Comparison of ENCODE assay signal across 8 mouse cellular contexts in genomic region chr2:91457259-91457655, GRCm38 (mm10). TPM values are rescaled to one million over a fixed set of nuclear protein-coding genes. Genes with fewer than 3 reads are reported as not detected.
A peak's percentile ranks its signal among the peaks of the same experiment; 100 is the strongest.
DNase-seq lines count a peak whose midpoint lies in the region; ATAC-seq and TF ChIP-seq lines count a peak whose summit lies in the region.

Lrp4 (plus strand) TSS chr2:91457511.

- peak within 1 kb of the TSS; percentile 81 for H3K4me3 ChIP-seq in embryonic facial prominence, embryonic 14.5 days (ENCODE audit: low read depth, low read length)
- H3K4me3 ChIP-seq in heart, embryonic 14.5 days (ENCODE audit: control insufficient read depth in 1 of 2, insufficient read depth in 1 of 2, low read depth in 1 of 2, low read length in 2 of 2) = peak within 1 kb of the TSS; percentile 57 to 79
- H3K4me3 ChIP-seq in kidney, postnatal 0 days (replicated peaks; ENCODE audit: low read depth, low read length) = peak within 1 kb of the TSS; percentile 80
- H3K4me3 ChIP-seq in liver, embryonic 15.5 days (replicated peaks) = peak within 1 kb of the TSS; percentile 61

- peak; percentile 53 for DNase-seq in right cerebral cortex, postnatal 4 days
- no peak for DNase-seq in right cerebral cortex, postnatal 25 days
- DNase-seq in embryonic facial prominence, embryonic 14.5 days (ENCODE audit: low spot score) = peak; percentile 81
- peak; percentile 71 for DNase-seq in kidney, postnatal 0 days (ENCODE audit: low spot score)
- DNase-seq in ovary, adult 18-20 months (ENCODE audit: low spot score) = peak; percentile 56
- no peak for DNase-seq in T-cell, adult 2 months (ENCODE audit: low spot score)

- TF ChIP-seq CTCF in kidney, postnatal 0 days (IDR thresholded peaks at IDR 0.05; ENCODE audit: low read depth) = no peak

- peaks cover 23% of the 10 kb centered on the region for H3K4me1 ChIP-seq in embryonic facial prominence, embryonic 14.5 days (ENCODE audit: control insufficient read depth, insufficient read depth, low read length)
- peaks cover 18 to 41% of the 10 kb centered on the region in 2 experiments for H3K4me1 ChIP-seq in heart, embryonic 14.5 days (ENCODE audit: control insufficient read depth in 2 of 2, insufficient read depth in 2 of 2, low read length in 2 of 2)
- peaks cover 10% of the 10 kb centered on the region for H3K4me1 ChIP-seq in kidney, postnatal 0 days (replicated peaks; ENCODE audit: insufficient read depth, low read length)
- H3K4me1 ChIP-seq in liver, embryonic 15.5 days (replicated peaks) = peaks cover 39% of the 10 kb centered on the region

- peak within 1 kb of the TSS; percentile 90 for H3K9ac ChIP-seq in embryonic facial prominence, embryonic 14.5 days (ENCODE audit: low read depth, low read length)
- H3K9ac ChIP-seq in heart, embryonic 14.5 days (ENCODE audit: low read length) = peak within 1 kb of the TSS; percentile 92
- peak within 1 kb of the TSS; percentile 86 for H3K9ac ChIP-seq in kidney, postnatal 0 days (ENCODE audit: low read depth, low read length)
- H3K9ac ChIP-seq in liver, embryonic 15.5 days = peak within 1 kb of the TSS; percentile 48

- H3K4me2 ChIP-seq in embryonic facial prominence, embryonic 14.5 days (ENCODE audit: low read depth, low read length) = peak within 1 kb of the TSS; percentile 70
- H3K4me2 ChIP-seq in heart, embryonic 14.5 days (ENCODE audit: low read length) = peak within 1 kb of the TSS; percentile 85
- H3K4me2 ChIP-seq in kidney, postnatal 0 days (ENCODE audit: low read length) = peak within 1 kb of the TSS; percentile 96
- H3K4me2 ChIP-seq in liver, embryonic 15.5 days = peak within 1 kb of the TSS; percentile 77

- H3K27ac ChIP-seq in embryonic facial prominence, embryonic 14.5 days (replicated peaks; ENCODE audit: low read depth, low read length) = peak within 1 kb of the TSS; percentile 91
- H3K27ac ChIP-seq in heart, embryonic 14.5 days (replicated peaks in 1 of 2; ENCODE audit: control insufficient read depth in 1 of 2, insufficient read depth in 1 of 2, low read depth in 2 of 2, low read length in 2 of 2) = peak within 1 kb of the TSS; percentile 52 to 89
- H3K27ac ChIP-seq in kidney, postnatal 0 days = peak within 1 kb of the TSS; percentile 90
- H3K27ac ChIP-seq in liver, embryonic 15.5 days (replicated peaks) = peak within 1 kb of the TSS; percentile 56

- peak; percentile 73 for ATAC-seq in embryonic facial prominence, embryonic 14.5 days (ENCODE audit: low read depth)
- ATAC-seq in heart, embryonic 14.5 days (ENCODE audit: insufficient number of reproducible peaks, insufficient read depth, low FRiP score, low read depth) = peak; percentile 77
- peak; percentile 45 for ATAC-seq in kidney, postnatal 0 days (replicated peaks; ENCODE audit: low FRiP score, low read depth)
- ATAC-seq in liver, embryonic 15.5 days (ENCODE audit: insufficient read depth) = peak; percentile 68

- H3K9me3 ChIP-seq in embryonic facial prominence, embryonic 14.5 days (ENCODE audit: control insufficient read depth, low read length) = no peaks in the 10 kb centered on the region
- H3K9me3 ChIP-seq in heart, embryonic 14.5 days (ENCODE audit: control insufficient read depth, low read length) = no peaks in the 10 kb centered on the region
- H3K9me3 ChIP-seq in kidney, postnatal 0 days (replicated peaks; ENCODE audit: low read length) = no peaks in the 10 kb centered on the region
- H3K9me3 ChIP-seq in liver, embryonic 15.5 days (replicated peaks) = no peaks in the 10 kb centered on the region

- H3K27me3 ChIP-seq in embryonic facial prominence, embryonic 14.5 days (replicated peaks; ENCODE audit: control insufficient read depth, insufficient read depth, low read length) = no peaks in the 10 kb centered on the region
- H3K27me3 ChIP-seq in heart, embryonic 14.5 days (ENCODE audit: control insufficient read depth, insufficient read depth, low read length) = no peaks in the 10 kb centered on the region
- H3K27me3 ChIP-seq in kidney, postnatal 0 days (ENCODE audit: insufficient read depth, low read length) = no peaks in the 10 kb centered on the region
- H3K27me3 ChIP-seq in liver, embryonic 15.5 days = peaks cover 79% of the 10 kb centered on the region

- H3K36me3 ChIP-seq in embryonic facial prominence, embryonic 14.5 days (ENCODE audit: control insufficient read depth, insufficient read depth, low read length) = no peaks in the 10 kb centered on the region
- H3K36me3 ChIP-seq in heart, embryonic 14.5 days (ENCODE audit: control insufficient read depth, insufficient read depth, low read length) = no peaks in the 10 kb centered on the region
- no peaks in the 10 kb centered on the region for H3K36me3 ChIP-seq in kidney, postnatal 0 days (ENCODE audit: insufficient read depth, low read length)
- no peaks in the 10 kb centered on the region for H3K36me3 ChIP-seq in liver, embryonic 15.5 days (replicated peaks)

- whole genome bisulfite sequencing in embryonic facial prominence, embryonic 14.5 days = 0% methylated on average over 13 of the region's 36 CpGs
- WGBS in heart, embryonic 14.5 days = 0% methylated on average over 17 of the region's 36 CpGs
- under 1% methylated on average over 30 of the region's 36 CpGs for WGBS in kidney, postnatal 0 days
- WGBS in liver, embryonic 15.5 days (ENCODE audit: insufficient replicate concordance) = 2% methylated on average over 23 of the region's 36 CpGs

RNA-seq across cellular contexts. Expression of gene Lrp4, which starts in this region (rescaled TPM):
- 7.3 and 7.6 TPM in 2 replicates for polyA plus RNA-seq in embryonic facial prominence, embryonic 14.5 days (2014; fragmentation: Nextera tagmentation; extraction: Ambion mirVana)
- polyA plus RNA-seq in heart, embryonic 14.5 days (2014; fragmentation: Nextera tagmentation; extraction: Ambion mirVana) = 3.5 and 3.8 TPM in 2 replicates
- 5.9 and 7.0 TPM in 2 replicates for polyA plus RNA-seq in kidney, postnatal 0 days (2015; fragmentation: Nextera tagmentation; extraction: Ambion mirVana)
- 1.2 and 1.3 TPM in 2 replicates for polyA plus RNA-seq in liver, embryonic 15.5 days (2015; fragmentation: Nextera tagmentation; extraction: Ambion mirVana)

Comparison
In these comparisons a context has a peak if more than half of its experiments do, and no peak if none do; other contexts are left out.
1. DNase-seq: peak in right cerebral cortex, postnatal 4 days (single experiment), embryonic facial prominence, embryonic 14.5 days (single experiment), kidney, postnatal 0 days (single experiment) and ovary, adult 18-20 months (single experiment); none in right cerebral cortex, postnatal 25 days (single experiment) and T-cell, adult 2 months (single experiment).
2. Peak in every context shown above with its lines, with median percentiles within 50 percentile points of each other: ATAC-seq, H3K27ac ChIP-seq, H3K4me2 ChIP-seq, H3K4me3 ChIP-seq and H3K9ac ChIP-seq.